Mouse (Mus musculus): ENCODE data around the gene Wdr76. TPM values are rescaled to one million over a fixed set of nuclear protein-coding genes. Genes with fewer than 3 reads are reported as not detected.

The Wdr76 gene
- polyA plus RNA-seq, 1 experiment from 2014 or later: 2.6 TPM

GRCm38 (mm10) chr2:121574066-121574630 is 67.6 kb downstream of the Wdr76 start:
- H3K36me3 ChIP-seq (ENCODE audit: insufficient read depth, low read length): no peaks in the 10 kb centered on the region
- no peak overlapping the region for H3K27ac ChIP-seq (ENCODE audit: low read length)
- TF ChIP-seq CTCF (IDR thresholded peaks at IDR 0.05): no peak
- TF ChIP-seq EP300 (IDR thresholded peaks at IDR 0.05): no peak
- ATAC-seq: peak; percentile 25
- no peak overlapping the region for H3K9ac ChIP-seq (replicated peaks; ENCODE audit: low read depth)
- no peak overlapping the region for H3K4me3 ChIP-seq (ENCODE audit: low read depth, low read length)
- no peaks in the 10 kb centered on the region for H3K27me3 ChIP-seq (replicated peaks; ENCODE audit: insufficient read depth, low read length)
- peaks cover 3% of the 10 kb centered on the region; the same call in 1 of the 2 replicates for H3K4me1 ChIP-seq (ENCODE audit: insufficient read depth, low read depth, low read length)
- DNase-seq (ENCODE audit: low spot score): peak; percentile 59
- no peaks in the 10 kb centered on the region for H3K9me3 ChIP-seq (ENCODE audit: low read length)
- WGBS: 40% methylated on average over 9 of the region's 9 CpGs
- H3K4me2 ChIP-seq (replicated peaks; ENCODE audit: low read depth, low read length): no peak overlapping the region

GRCm38 (mm10) chr2:121575741-121576201 is 69.2 kb downstream of the Wdr76 start:
- H3K27ac ChIP-seq (ENCODE audit: low read length): no peak overlapping the region
- H3K4me3 ChIP-seq (ENCODE audit: low read depth, low read length): no peak overlapping the region
- DNase-seq (ENCODE audit: low spot score) (peak; percentile 78), ATAC-seq (peak; percentile 79)
- no peak overlapping the region for H3K9ac ChIP-seq (replicated peaks; ENCODE audit: low read depth)
- no peaks in the 10 kb centered on the region for H3K27me3 ChIP-seq (replicated peaks; ENCODE audit: insufficient read depth, low read length)
- 25% methylated on average over 8 of the region's 8 CpGs for WGBS
- no peak for TF ChIP-seq EP300 (IDR thresholded peaks at IDR 0.05)
- H3K36me3 ChIP-seq (ENCODE audit: insufficient read depth, low read length): no peaks in the 10 kb centered on the region
- peaks cover 3% of the 10 kb centered on the region; the same call in 1 of the 2 replicates for H3K4me1 ChIP-seq (ENCODE audit: insufficient read depth, low read depth, low read length)
- no peak overlapping the region for H3K4me2 ChIP-seq (replicated peaks; ENCODE audit: low read depth, low read length)
- H3K9me3 ChIP-seq (ENCODE audit: low read length): no peaks in the 10 kb centered on the region

GRCm38 (mm10) chr2:121582809-121583376 is 76.4 kb downstream of the Wdr76 start:
- H3K4me1 ChIP-seq (ENCODE audit: insufficient read depth, low read depth, low read length): peaks cover 1% of the 10 kb centered on the region; the same call in 1 of the 2 replicates
- no peaks in the 10 kb centered on the region for H3K27me3 ChIP-seq (replicated peaks; ENCODE audit: insufficient read depth, low read length)
- no peaks in the 10 kb centered on the region for H3K9me3 ChIP-seq (ENCODE audit: low read length)
- no peak overlapping the region for H3K27ac ChIP-seq (ENCODE audit: low read length)
- H3K4me3 ChIP-seq (ENCODE audit: low read depth, low read length): no peak overlapping the region
- ATAC-seq (peak; percentile 62), DNase-seq (ENCODE audit: low spot score) (peak; percentile 66)
- H3K36me3 ChIP-seq (ENCODE audit: insufficient read depth, low read length): no peaks in the 10 kb centered on the region
- H3K9ac ChIP-seq (replicated peaks; ENCODE audit: low read depth): no peak overlapping the region
- TF ChIP-seq EP300 (IDR thresholded peaks at IDR 0.05): no peak
- no peak for TF ChIP-seq CTCF (IDR thresholded peaks at IDR 0.05)
- 71% methylated on average over 13 of the region's 13 CpGs for WGBS
- H3K4me2 ChIP-seq (replicated peaks; ENCODE audit: low read depth, low read length): no peak overlapping the region

GRCm38 (mm10) chr2:121583468-121584116 is 77.1 kb downstream of the Wdr76 start:
- Histone ChIP-seq H3K36me3 (ENCODE audit: insufficient read depth, low read length) (no peaks in the 10 kb centered on the region), H3K4me2 (replicated peaks; ENCODE audit: low read depth, low read length) (no peak overlapping the region), H3K27me3 (replicated peaks; ENCODE audit: insufficient read depth, low read length) (no peaks in the 10 kb centered on the region), H3K4me3 (ENCODE audit: low read depth, low read length) (no peak overlapping the region), H3K9ac (replicated peaks; ENCODE audit: low read depth) (no peak overlapping the region), H3K9me3 (ENCODE audit: low read length) (no peaks in the 10 kb centered on the region), H3K4me1 (ENCODE audit: insufficient read depth, low read depth, low read length) (peaks cover 8% of the 10 kb centered on the region; the same call in 1 of the 2 replicates), H3K27ac (ENCODE audit: low read length) (no peak overlapping the region)
- WGBS: 42% methylated on average over 13 of the region's 13 CpGs
- TF ChIP-seq EP300 (IDR thresholded peaks at IDR 0.05) (peak; percentile 66), CTCF (IDR thresholded peaks at IDR 0.05) (no peak)
- ATAC-seq: peak; percentile 66
- peak; percentile 77 for DNase-seq (ENCODE audit: low spot score)

- H3K36me3 ChIP-seq (ENCODE audit: insufficient read depth, low read length): no peaks in the 10 kb centered on the region
- no peak overlapping the region for H3K4me3 ChIP-seq (ENCODE audit: low read depth, low read length)
- ATAC-seq (no peak), DNase-seq (ENCODE audit: low spot score) (no peak)
- H3K4me2 ChIP-seq (replicated peaks; ENCODE audit: low read depth, low read length): no peak overlapping the region
- TF ChIP-seq CTCF (IDR thresholded peaks at IDR 0.05): no peak
- no peak overlapping the region for H3K9ac ChIP-seq (replicated peaks; ENCODE audit: low read depth)
- H3K4me1 ChIP-seq (ENCODE audit: insufficient read depth, low read depth, low read length): peaks cover 12% of the 10 kb centered on the region; the same call in 1 of the 2 replicates
- WGBS: 58% methylated on average over 5 of the region's 5 CpGs
- H3K27me3 ChIP-seq (replicated peaks; ENCODE audit: insufficient read depth, low read length): no peaks in the 10 kb centered on the region
- no peaks in the 10 kb centered on the region for H3K9me3 ChIP-seq (ENCODE audit: low read length)
- H3K27ac ChIP-seq (ENCODE audit: low read length): no peak overlapping the region
Observed at GRCm38 (mm10) chr2:121584705-121585104, 78.2 kb downstream of the Wdr76 start.

- H3K4me3 ChIP-seq (ENCODE audit: low read depth, low read length): no peak overlapping the region
- WGBS: 22% methylated on average over 12 of the region's 12 CpGs
- H3K4me1 ChIP-seq (ENCODE audit: insufficient read depth, low read depth, low read length): peaks cover 12% of the 10 kb centered on the region; the same call in 1 of the 2 replicates
- DNase-seq (ENCODE audit: low spot score): peak; percentile 51
- H3K27ac ChIP-seq (ENCODE audit: low read length): no peak overlapping the region
- no peaks in the 10 kb centered on the region for H3K9me3 ChIP-seq (ENCODE audit: low read length)
- H3K27me3 ChIP-seq (replicated peaks; ENCODE audit: insufficient read depth, low read length): no peaks in the 10 kb centered on the region
- H3K36me3 ChIP-seq (ENCODE audit: insufficient read depth, low read length): no peaks in the 10 kb centered on the region
- no peak for TF ChIP-seq EP300 (IDR thresholded peaks at IDR 0.05)
- TF ChIP-seq CTCF (IDR thresholded peaks at IDR 0.05): no peak
- peak; percentile 43 for ATAC-seq
- H3K4me2 ChIP-seq (replicated peaks; ENCODE audit: low read depth, low read length): no peak overlapping the region
- no peak overlapping the region for H3K9ac ChIP-seq (replicated peaks; ENCODE audit: low read depth)
Observed at GRCm38 (mm10) chr2:121587523-121588308, 81.2 kb downstream of the Wdr76 start.

Measured in lung, postnatal 0 days (tissue).